Mouse (Mus musculus) lung, postnatal 0 days (tissue): ENCODE results near the gene Vmn1r232. TPM values are rescaled to one million over a fixed set of nuclear protein-coding genes. Genes with fewer than 3 reads are reported as not detected.

Experiments used
- ATAC-seq: fragments of 200-750 bp; cut with Nextera tagmentation; 2 replicates; pipeline ENCODE4 v1.8.0; 2017; ENCODE audit warnings: moderate library complexity
- DNase-seq: peaks from one replicate; pipeline ENCODE4 v3.0.0-alpha.2; 2016; ENCODE audit warnings: low spot score
- H3K27ac ChIP-seq: fragments of 300-500 bp; sonication (generic); 2 replicates; pipeline ENCODE4 v1.5.1; 2014; ENCODE audit warnings: antibody characterized with exemption, mild to moderate bottlenecking, low read length, mixed read lengths
- H3K27me3 ChIP-seq: fragments of 300-500 bp; sonication (generic); replicated peaks from 2 replicates; pipeline ENCODE4 v1.6.1; 2014; ENCODE audit warnings: low read length, mixed read lengths; ENCODE audit not compliant: insufficient read depth
- H3K36me3 ChIP-seq: fragments of 300-500 bp; sonication (generic); 2 replicates; pipeline ENCODE4 v1.6.1; 2014; ENCODE audit warnings: low read length, mixed read lengths; ENCODE audit not compliant: insufficient read depth
- H3K4me1 ChIP-seq: fragments of 300-500 bp; sonication (generic); 2 replicates; pipeline ENCODE4 v1.6.1; 2014; ENCODE audit warnings: antibody characterized with exemption, low read depth, low read length, mixed read lengths; ENCODE audit not compliant: insufficient read depth
- H3K4me2 ChIP-seq: fragments of 300-500 bp; sonication (generic); replicated peaks from 2 replicates; pipeline ENCODE4 v1.6.1; 2014; ENCODE audit warnings: low read depth, mild to moderate bottlenecking, low read length, moderate library complexity, mixed read lengths
- H3K4me3 ChIP-seq: fragments of 300-500 bp; sonication (generic); 2 replicates; pipeline ENCODE4 v1.5.1; 2014; ENCODE audit warnings: low read depth, low read length
- H3K9ac ChIP-seq: fragments of 300-500 bp; sonication (generic); replicated peaks from 2 replicates; pipeline ENCODE4 v1.6.1; 2014; ENCODE audit warnings: low read depth, mild to moderate bottlenecking
- H3K9me3 ChIP-seq: fragments of 300-500 bp; sonication (generic); 2 replicates; pipeline ENCODE4 v1.6.1; 2016; ENCODE audit warnings: low read length, mixed read lengths
- CTCF ChIP-seq: IDR thresholded peaks from 2 replicates; pipeline ENCODE4 v1.5.1; 2016; ENCODE audit warnings: antibody characterized with exemption, mild to moderate bottlenecking
- EP300 ChIP-seq: IDR thresholded peaks from 2 replicates; pipeline ENCODE4 v1.6.1; 2016; ENCODE audit warnings: antibody characterized with exemption, mild to moderate bottlenecking, control low read depth
- WGBS: fragments of 180-500 bp; shearing (Covaris S2); extraction: QIAGEN DNeasy Blood & Tissue Kit; methylation state at CpG from one replicate; pipeline ENCODE4 v1.1.7; 2014; 5-methylcytosine and 5-hydroxymethylcytosine counted together
- polyA plus RNA-seq: library from polyadenylated mRNA; unstranded; fragments of >200 nt; fragmentation: Nextera tagmentation; extraction: Ambion mirVana; gene quantifications from 2 replicates; pipeline ENCODE4 v1.2.1, GENCODE M21; 2015

Gene Vmn1r232
- polyA plus RNA-seq, 1 experiment from 2014 or later: not detected

- TF ChIP-seq CTCF (peak; percentile 29; the same call in 1 of the 2 replicates), EP300 (no peak)
- ATAC-seq: peak; percentile 97
- Histone ChIP-seq H3K4me2 (peak within 1 kb of the TSS; percentile 84), H3K36me3 (no peaks in the 10 kb centered on the region), H3K27ac (peak within 1 kb of the TSS; percentile 95), H3K4me3 (peak within 1 kb of the TSS; percentile 86), H3K27me3 (no peaks in the 10 kb centered on the region), H3K9ac (peak within 1 kb of the TSS; percentile 92), H3K9me3 (no peaks in the 10 kb centered on the region), H3K4me1 (peaks cover 15% of the 10 kb centered on the region; the same call in 1 of the 2 replicates)
- peak; percentile 100 for DNase-seq
- under 1% methylated on average over 69 of the region's 69 CpGs for WGBS
Measured at GRCm38 (mm10) chr17:20944985-20945891, 25.7 kb upstream of the Vmn1r232 start, which contains the start of gene Ppp2r1a. TSS of gene Ppp2r1a (plus strand) at chr17:20945311.

GRCm38 (mm10) chr17:20944226-20944625 lies 24.7 kb upstream of the Vmn1r232 start:
- peak overlapping the region; percentile 92 for H3K27ac ChIP-seq
- H3K9ac ChIP-seq: peak overlapping the region; percentile 35
- H3K9me3 ChIP-seq: no peaks in the 10 kb centered on the region
- H3K27me3 ChIP-seq: no peaks in the 10 kb centered on the region
- H3K4me1 ChIP-seq: peaks cover 15% of the 10 kb centered on the region; the same call in 1 of the 2 replicates
- ATAC-seq: no peak
- TF ChIP-seq CTCF (no peak), EP300 (no peak)
- H3K36me3 ChIP-seq: no peaks in the 10 kb centered on the region
- peak; percentile 43 for DNase-seq
- 47% methylated on average over 3 of the region's 3 CpGs for WGBS
- peak overlapping the region; percentile 86 for H3K4me3 ChIP-seq
- H3K4me2 ChIP-seq: peak overlapping the region; percentile 71

- H3K4me3 ChIP-seq: no peak within 1 kb of the TSS
- H3K4me2 ChIP-seq: no peak within 1 kb of the TSS
- no peak within 1 kb of the TSS for H3K27ac ChIP-seq
- no peak within 1 kb of the TSS for H3K9ac ChIP-seq
- DNase-seq: no peak
- WGBS: 44% methylated on average over 2 of the region's 2 CpGs
- no peaks in the 10 kb centered on the region for H3K36me3 ChIP-seq
- H3K9me3 ChIP-seq: no peaks in the 10 kb centered on the region
- no peak for ATAC-seq
- TF ChIP-seq CTCF: no peak
- TF ChIP-seq EP300: no peak
- no peaks in the 10 kb centered on the region for H3K27me3 ChIP-seq
- no peaks in the 10 kb centered on the region for H3K4me1 ChIP-seq
Measured at GRCm38 (mm10) chr17:20904991-20905390, 14.5 kb downstream of the Vmn1r232 start, which contains the start of gene Vmn1r231. TSS of gene Vmn1r231 (minus strand) at chr17:20905091.

Other genes starting within 250 kb of the Vmn1r232 start
- not detected in 2 replicates for gene Vmn1r226, start 236.9 kb downstream of the Vmn1r232 start, polyA plus RNA-seq
- not detected in 2 replicates for gene Vmn1r227, start 189.9 kb downstream of the Vmn1r232 start, polyA plus RNA-seq
- not detected in 2 replicates for gene Vmn1r228, start 133.6 kb downstream of the Vmn1r232 start, polyA plus RNA-seq
- not detected in 2 replicates for gene Vmn1r229, start 108.2 kb downstream of the Vmn1r232 start, polyA plus RNA-seq
- gene Vmn1r230, start 79.3 kb downstream of the Vmn1r232 start, polyA plus RNA-seq: not detected in 2 replicates
- gene Vmn1r231, start 14.6 kb downstream of the Vmn1r232 start, polyA plus RNA-seq: not detected in 2 replicates
- 208 and 221 TPM in 2 replicates for gene Ppp2r1a, start 25.6 kb upstream of the Vmn1r232 start, polyA plus RNA-seq
- not detected in 2 replicates for gene Vmn1r233, start 76.8 kb upstream of the Vmn1r232 start, polyA plus RNA-seq
- gene Zfp160, start 89.2 kb upstream of the Vmn1r232 start, polyA plus RNA-seq: 7.7 and 8.8 TPM in 2 replicates